Mouse (Mus musculus): ENCODE data around the gene Spx.

Gene Spx

GRCm38 (mm10) chr6:142412906-142413491, at the start of gene Spx:
Gene Spx, plus strand, starts transcription at chr6:142413441.
- no peak for DNase-seq (ENCODE audit: low read depth, low spot score)

DNA sequence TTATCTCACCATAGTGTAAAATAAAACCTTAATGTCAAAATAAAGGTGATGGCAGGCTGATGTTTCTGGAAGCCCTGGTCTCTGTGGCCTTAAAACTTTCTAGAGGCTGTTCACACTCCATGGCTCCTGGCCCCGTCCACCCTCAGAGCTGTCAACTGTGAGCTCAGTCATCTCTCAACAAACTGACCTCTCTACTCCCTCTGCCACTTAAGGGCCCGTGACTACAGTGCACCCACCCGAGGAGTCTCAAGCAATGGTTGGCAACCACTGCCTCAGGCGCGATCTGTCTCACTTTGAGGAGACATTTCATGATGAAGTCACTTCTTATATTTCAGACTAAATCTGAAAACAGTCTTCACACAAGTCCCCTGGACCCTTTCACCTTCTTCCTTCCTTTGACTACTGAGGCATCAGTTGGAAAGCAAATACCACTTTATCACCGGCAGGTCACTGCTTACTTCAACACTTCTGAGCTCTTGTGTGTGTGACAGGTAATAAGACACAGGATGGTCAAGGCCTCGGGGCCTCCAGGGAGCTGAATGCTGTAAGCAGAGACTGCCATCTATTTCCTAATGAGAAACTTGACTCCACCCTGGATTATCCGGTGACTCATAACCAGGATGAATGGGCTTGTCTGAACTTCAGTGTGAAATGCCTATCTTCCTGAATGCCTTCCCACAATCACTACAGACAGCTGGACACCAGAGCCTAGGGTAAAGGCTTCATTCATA, 47.3 kb upstream of the Spx start:
- no peak for DNase-seq (ENCODE audit: low read depth, low spot score)

DNA sequence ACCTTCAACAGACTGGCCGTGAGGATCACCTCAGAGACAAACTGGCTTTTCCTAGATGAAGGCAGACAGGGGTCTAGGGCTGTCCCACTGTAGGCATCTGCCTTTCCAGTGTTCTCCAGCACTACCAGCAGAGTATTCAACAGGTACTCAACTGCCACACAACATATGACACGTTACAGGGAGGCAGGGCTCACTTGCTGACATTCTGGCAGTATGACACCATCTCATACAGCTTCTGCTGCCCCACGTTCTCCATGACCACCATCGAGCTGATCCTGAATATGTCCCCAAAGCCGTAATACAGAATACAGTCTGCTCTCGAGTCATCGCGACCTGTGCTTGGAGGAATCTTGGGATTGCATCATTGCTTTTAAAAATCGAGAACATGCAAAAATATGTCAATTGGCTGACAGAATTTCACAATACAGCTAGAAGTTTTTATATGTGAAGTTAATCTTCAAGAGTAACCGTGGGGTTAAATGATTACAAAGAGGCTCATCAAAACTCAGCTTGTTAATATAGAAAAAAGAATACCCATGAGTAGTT, 46.7 kb upstream of the Spx start:
- no peak for DNase-seq (ENCODE audit: low read depth, low spot score)

DNA sequence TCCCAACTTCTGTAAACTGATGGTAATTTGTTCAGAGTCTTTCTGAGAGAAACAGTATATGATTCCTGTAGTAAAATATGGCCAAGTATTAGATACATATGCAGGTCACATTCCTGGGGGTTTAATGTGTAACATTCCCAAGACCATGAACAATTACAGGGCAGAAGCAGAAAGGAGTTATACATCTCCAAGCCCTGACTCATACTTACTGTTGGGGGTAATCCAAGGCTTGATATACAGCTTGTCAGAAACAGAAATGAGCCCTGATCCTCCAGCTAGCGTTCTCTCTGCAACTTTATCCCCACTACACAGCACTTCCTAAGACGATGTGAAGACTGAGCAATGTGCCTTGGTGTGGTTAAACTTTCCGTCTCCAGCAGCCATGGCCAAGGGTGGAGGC, 45.7 kb upstream of the Spx start:
- DNase-seq (ENCODE audit: low read depth, low spot score): no peak

DNA sequence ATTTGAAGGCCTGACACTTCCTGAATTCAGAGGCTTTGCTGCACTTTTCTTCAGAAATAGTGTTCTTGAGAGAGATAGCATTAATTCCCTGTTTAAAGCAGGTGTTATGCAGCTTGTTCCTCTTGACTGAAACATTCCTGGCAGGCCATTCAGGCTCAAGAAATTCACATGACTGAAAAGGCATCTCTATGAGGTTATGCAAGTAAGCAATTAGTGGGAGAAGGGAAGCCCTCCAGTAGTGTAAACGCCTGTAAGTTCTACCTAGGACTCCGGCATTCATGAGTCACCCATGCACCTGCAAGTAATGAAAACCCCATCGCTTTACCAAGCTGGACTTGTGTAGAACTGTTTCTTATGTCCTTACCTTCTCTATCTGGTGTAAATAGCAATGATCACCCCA, 43.7 kb upstream of the Spx start:
- no peak for DNase-seq (ENCODE audit: low read depth, low spot score)

- no peak for DNase-seq (ENCODE audit: low read depth, low spot score)
Measured at GRCm38 (mm10) chr6:142377081-142377480, 36.2 kb upstream of the Spx start.

GRCm38 (mm10) chr6:142378576-142379330, 34.5 kb upstream of the Spx start:
- no peak for DNase-seq (ENCODE audit: low read depth, low spot score)

DNA sequence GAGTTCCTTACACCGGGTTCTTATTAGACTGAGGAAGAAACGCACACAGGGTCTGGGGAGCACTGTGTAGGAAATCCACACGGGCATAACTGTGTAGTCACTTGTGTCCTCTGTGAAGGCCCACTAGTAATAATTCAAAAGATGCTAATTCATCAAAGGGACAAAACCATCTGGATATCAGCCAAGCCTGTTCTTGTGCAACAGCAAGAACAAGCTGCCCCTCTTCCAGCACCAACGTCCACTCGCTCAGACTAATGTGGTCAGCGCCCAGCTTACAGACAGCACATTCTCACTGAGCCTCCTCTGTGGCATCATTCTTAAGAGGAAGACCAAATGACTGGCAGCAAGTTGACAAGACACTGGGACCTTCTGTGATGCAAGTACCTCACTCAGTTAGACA, 33.3 kb upstream of the Spx start:
- no peak for DNase-seq (ENCODE audit: low read depth, low spot score)

GRCm38 (mm10) chr6:142381615-142382014, 31.6 kb upstream of the Spx start:
- no peak for DNase-seq (ENCODE audit: low read depth, low spot score)

DNA sequence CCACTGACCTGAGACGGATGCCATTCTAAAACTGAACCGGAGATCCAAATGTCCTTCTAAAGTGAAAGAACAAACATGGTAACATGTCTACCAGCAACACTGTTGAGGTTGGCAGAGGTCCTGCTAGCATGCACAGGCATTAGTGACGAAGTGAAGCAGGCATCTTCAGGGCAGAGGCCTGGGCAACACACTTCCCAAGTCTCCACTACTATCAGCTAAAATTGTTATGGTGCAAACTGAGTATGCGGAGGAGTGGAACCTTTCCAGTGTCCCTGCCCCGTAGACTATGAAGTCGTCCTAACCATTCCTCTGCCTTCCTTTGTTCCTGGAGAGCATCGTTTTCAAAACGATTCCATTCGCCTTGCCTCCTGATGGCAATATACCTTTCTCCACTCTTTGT, 28.7 kb upstream of the Spx start:
- DNase-seq (ENCODE audit: low read depth, low spot score): no peak

DNA sequence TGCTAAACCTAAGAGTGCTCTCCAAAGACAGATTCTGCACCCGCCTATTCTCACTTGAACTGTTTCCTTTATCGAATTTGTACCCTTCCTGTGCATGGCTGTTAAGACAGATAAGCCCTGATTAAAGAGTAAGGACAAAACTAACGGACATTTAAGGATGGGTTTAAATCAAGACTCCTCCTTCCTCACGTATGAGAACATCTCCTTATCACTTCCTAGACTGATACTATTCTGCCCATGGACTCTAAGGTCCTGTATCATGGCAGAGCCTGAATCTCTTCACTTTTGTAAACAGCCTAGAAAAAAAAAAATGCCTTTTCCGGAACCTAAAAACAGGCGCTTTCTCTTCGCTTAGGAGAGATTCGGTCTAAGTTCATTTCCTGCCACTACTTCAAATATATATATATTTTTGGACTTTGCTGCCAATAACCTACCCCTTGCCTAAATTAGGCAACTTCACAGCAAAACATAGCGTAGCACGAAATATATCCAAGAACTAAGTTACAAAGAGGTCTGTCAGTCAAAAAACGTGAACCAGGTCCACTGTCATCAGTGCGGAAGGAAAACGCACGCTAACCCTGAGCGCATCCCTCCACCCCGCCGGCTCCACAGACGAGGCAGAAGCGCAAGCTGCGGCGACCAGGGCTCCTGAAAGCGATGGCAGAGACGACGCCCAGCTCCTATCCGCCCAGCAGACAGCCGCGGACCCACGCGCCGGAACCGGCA, 26.8 kb upstream of the Spx start:
- DNase-seq (ENCODE audit: low read depth, low spot score): no peak

DNA sequence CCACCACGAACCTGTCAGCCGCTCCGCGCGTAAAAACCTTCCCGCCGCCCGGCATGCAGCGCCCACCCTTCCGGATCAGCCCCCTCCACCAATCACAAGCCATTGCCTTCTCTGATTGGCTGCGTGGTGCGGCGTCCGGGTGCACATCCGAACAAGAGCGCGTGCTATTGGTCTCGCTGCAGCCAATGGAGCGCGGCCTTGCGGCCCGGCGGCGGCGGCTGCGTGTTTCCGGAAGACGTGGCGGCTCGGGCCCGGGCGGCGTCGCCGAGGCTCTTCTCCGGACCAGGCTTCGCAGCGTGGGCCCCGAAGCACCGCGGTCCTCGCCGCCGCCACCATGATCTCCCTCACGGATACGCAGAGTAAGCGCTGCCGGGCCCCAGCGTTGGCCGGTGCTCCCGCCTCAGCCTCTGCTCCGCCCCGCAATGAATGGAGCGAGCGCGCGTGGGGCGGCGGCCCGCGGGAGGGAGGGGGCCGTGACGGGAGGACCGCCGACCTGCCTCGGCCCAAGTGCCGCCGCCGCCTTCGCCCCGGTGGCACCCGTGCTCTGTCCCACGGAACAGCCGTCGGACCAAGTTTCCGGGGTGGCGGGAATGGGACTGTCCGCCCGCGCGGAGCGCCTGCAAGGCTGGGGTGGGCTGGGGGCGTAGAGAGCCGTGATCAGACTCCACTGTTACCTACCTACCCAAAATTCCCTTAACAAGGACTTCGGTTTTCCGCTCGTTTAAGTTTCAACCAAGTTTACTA, 26.1 kb upstream of the Spx start, which contains the start of the genes Recql and Golt1b:
TSS of gene Recql (minus strand) at position 77 of the 744 bp plus-strand sequence.
TSS of gene Golt1b (plus strand) at position 211 of the 744 bp plus-strand sequence.
- peak; percentile 98 for DNase-seq (ENCODE audit: low read depth, low spot score)

- no peak for DNase-seq (ENCODE audit: low read depth, low spot score)
Measured at GRCm38 (mm10) chr6:142387755-142388271, 25.4 kb upstream of the Spx start.

DNA sequence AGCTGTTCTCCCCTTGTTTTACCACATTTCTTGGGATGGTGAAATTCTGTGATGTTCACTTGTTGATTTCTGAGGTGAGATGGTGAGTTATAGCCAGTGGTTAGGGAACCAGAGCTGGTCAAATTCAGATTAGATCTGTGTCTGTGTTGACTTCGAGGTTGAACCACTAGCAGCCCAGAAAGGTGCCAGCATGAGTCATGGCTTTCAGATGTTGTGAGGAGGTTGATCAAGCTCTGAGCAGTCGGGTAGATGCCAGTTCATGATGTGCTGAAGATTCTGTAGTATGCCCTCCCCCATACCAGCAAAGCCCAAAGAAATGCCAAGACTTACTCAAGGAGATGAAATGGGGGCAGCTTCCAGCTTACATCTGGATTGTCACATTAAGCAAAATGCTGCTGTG, 24.1 kb upstream of the Spx start:
- DNase-seq (ENCODE audit: low read depth, low spot score): no peak

GRCm38 (mm10) chr6:142392312-142392711, 20.9 kb upstream of the Spx start:
- DNase-seq (ENCODE audit: low read depth, low spot score): no peak

GRCm38 (mm10) chr6:142394669-142395068, 18.6 kb upstream of the Spx start:
- no peak for DNase-seq (ENCODE audit: low read depth, low spot score)

DNA sequence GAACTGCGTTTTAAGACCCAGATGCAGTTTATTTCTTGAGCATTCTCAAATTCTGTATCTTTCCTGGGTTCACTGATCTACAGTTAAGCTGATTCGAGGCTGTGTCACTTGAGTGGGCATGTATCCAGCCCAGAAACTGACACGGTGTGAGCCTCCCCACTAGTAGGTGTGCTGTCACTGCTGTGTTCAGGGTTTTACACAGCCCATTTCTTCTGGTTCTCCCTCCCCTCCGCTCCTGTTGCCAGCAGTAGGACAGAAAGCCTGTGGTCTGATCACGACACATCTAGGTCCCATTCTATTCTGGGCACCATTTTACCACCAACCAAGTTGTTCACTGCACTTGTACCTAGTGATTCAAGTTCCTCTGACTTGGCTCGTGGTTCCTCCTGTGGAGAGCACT, 17.5 kb upstream of the Spx start:
- DNase-seq (ENCODE audit: low read depth, low spot score): no peak

GRCm38 (mm10) chr6:142411140-142411539, 2.1 kb upstream of the Spx start:
- no peak for DNase-seq (ENCODE audit: low read depth, low spot score)

DNA sequence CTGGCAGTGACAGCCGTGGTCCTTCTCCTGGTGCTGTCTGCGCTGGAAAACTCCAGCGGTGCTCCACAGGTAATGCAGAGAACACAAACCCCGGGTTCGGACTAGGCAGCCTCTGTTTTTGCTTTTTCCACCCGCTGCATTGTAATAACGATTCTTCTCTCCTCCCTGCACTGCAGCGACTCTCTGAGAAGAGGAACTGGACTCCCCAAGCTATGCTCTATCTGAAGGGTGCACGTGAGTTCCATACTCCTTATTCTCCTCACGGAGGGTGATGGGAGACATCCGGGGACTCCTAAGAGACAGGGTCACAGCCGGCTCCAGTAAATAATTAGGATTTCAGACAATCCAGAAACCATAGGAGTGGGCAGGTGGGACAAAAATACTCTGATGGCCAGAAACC, 604 bp downstream of the Spx start:
- no peak for DNase-seq (ENCODE audit: low read depth, low spot score)

DNA sequence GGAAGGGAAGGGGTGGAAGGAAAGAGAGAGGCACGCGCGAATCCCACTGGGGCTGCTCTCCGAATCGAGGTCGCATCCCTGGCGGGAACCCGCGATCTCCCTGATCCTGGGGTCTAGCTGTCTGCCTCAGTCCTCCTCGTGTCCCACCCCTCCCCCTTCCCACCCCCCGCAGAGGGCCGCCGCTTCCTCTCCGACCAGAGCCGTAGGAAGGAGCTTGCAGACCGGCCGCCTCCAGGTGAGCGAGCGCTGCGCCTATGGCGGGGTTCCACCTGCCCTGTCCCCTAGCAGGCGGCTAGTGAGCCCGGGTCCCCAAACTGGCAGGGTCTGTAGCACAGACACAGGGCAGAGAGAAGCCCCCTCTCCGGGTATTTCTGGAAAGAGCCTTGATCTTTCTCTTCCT, 1.4 kb downstream of the Spx start:
- peak; percentile 41 for DNase-seq (ENCODE audit: low read depth, low spot score)

DNA sequence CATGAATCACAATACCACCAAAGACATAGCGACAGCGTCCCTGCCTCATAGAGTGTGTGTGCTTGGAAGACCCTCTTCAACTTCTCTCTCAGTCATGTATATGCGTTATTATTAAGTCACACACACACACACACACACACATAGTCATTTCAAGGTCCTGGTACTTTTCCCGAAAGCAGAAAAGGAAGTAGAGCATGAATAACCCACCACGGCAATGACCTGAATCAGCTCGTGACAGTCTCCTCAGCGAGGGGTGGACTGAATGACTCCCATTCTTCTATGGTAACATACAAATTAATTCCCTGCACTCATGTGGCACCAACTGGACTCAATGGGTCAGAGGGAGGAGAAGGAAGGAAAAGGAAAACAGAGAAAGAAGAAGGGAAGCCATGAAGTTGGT, 11.7 kb downstream of the Spx start:
- no peak for DNase-seq (ENCODE audit: low read depth, low spot score)

Measured in ZHBTc4 (cell line).